Mouse (Mus musculus) kidney, adult 9 months (tissue): Measurements from ENCODE around the gene Ikzf1.
A peak's percentile ranks its signal among the peaks of the same experiment; 100 is the strongest.

Experiments used
- DNase-seq: peaks from one replicate; pipeline ENCODE4 v3.0.0; 2022

Gene Ikzf1

GRCm38 (mm10) chr11:11815737-11816136 lies 130.9 kb downstream of the Ikzf1 start:
- no peak for DNase-seq

GRCm38 (mm10) chr11:11818797-11819196 lies 134.0 kb downstream of the Ikzf1 start:
- no peak for DNase-seq

GRCm38 (mm10) chr11:11819206-11819605 lies 134.4 kb downstream of the Ikzf1 start:
- DNase-seq = no peak

GRCm38 (mm10) chr11:11820251-11820650 lies 135.4 kb downstream of the Ikzf1 start:
- DNase-seq = peak; percentile 90

- DNase-seq = no peak
These were observed 135.9 kb downstream of the Ikzf1 start for GRCm38 (mm10) chr11:11820737-11821136.

- DNase-seq = no peak
These were observed 136.7 kb downstream of the Ikzf1 start for GRCm38 (mm10) chr11:11821387-11821975.
